Mouse (Mus musculus) adrenal gland, adult 10 weeks (tissue): ENCODE results near the gene Ntn5. TPM values are rescaled to one million over a fixed set of nuclear protein-coding genes. Genes with fewer than 3 reads are reported as not detected.

Source experiments
- polyA plus RNA-seq: library from polyadenylated mRNA; stranded (reverse); fragments of 350-450 nt; fragmentation: Illumina TruSeq; extraction: RNeasy Lipid Tissue Mini Kit (QIAGEN cat#74804); gene quantifications from one replicate; pipeline ENCODE4 v1.2.3, GENCODE M21; 2014; ENCODE audit warnings: low read depth, low replicate concordance

Ntn5 gene
- not detected for polyA plus RNA-seq

GRCm38 (mm10) chr7:45683396-45684050 lies at the start of gene Ntn5:
Gene Ntn5, plus strand, starts transcription at chr7:45684022.

GRCm38 (mm10) chr7:45639561-45640027 lies 44.2 kb upstream of the Ntn5 start, which contains the start of gene Mamstr:
Gene Mamstr, plus strand, starts transcription at chr7:45639977.

GRCm38 (mm10) chr7:45666161-45666560 lies 17.7 kb upstream of the Ntn5 start, which contains the start of gene Fut2:
Gene Fut2, minus strand, starts transcription at chr7:45666394.

GRCm38 (mm10) chr7:45693921-45694591 lies 10.2 kb downstream of the Ntn5 start, which contains the start of gene Sec1:
Gene Sec1, minus strand, starts transcription at chr7:45694402.

GRCm38 (mm10) chr7:45699523-45700141 lies 15.8 kb downstream of the Ntn5 start, which contains the start of gene Car11:
Gene Car11, plus strand, starts transcription at chr7:45699843.

GRCm38 (mm10) chr7:45704730-45705442 lies 21.1 kb downstream of the Ntn5 start, which contains the start of gene Dbp:
Gene Dbp, plus strand, starts transcription at chr7:45705088.

GRCm38 (mm10) chr7:45715090-45715708 lies 31.4 kb downstream of the Ntn5 start, which contains the start of gene Rpl18:
Gene Rpl18, plus strand, starts transcription at chr7:45715457.

GRCm38 (mm10) chr7:45717918-45718297 lies 34.1 kb downstream of the Ntn5 start, which contains the start of gene Sphk2:
Gene Sphk2, minus strand, starts transcription at chr7:45718002.

GRCm38 (mm10) chr7:45720413-45721233 lies 36.8 kb downstream of the Ntn5 start, which contains the start of gene Fam83e:
Gene Fam83e, plus strand, starts transcription at chr7:45721212.

GRCm38 (mm10) chr7:45725713-45726112 lies 41.9 kb downstream of the Ntn5 start, which contains the start of gene Spaca4:
Gene Spaca4, minus strand, starts transcription at chr7:45725813.

Other genes starting within 250 kb of the Ntn5 start
- gene Gys1, start 249.2 kb upstream of the Ntn5 start, polyA plus RNA-seq, result 5.4 TPM
- 0.76 TPM for gene Ruvbl2, start 245.9 kb upstream of the Ntn5 start, polyA plus RNA-seq
- gene Ftl1, start 224.1 kb upstream of the Ntn5 start, polyA plus RNA-seq, result 6.7 TPM
- gene Bax, start 217.1 kb upstream of the Ntn5 start, polyA plus RNA-seq, result 1.1 TPM
- not detected for gene Tulp2, start 202.1 kb upstream of the Ntn5 start, polyA plus RNA-seq
- gene Gm45808, start 197.2 kb upstream of the Ntn5 start, polyA plus RNA-seq, result not detected
- 122 TPM for gene Dhdh, start 195.2 kb upstream of the Ntn5 start, polyA plus RNA-seq
- gene Nucb1, start 173.6 kb upstream of the Ntn5 start, polyA plus RNA-seq, result 68.5 TPM
- 3.1 TPM for gene Ppp1r15a, start 157.8 kb upstream of the Ntn5 start, polyA plus RNA-seq
- 1.2 TPM for gene Plekha4, start 157.7 kb upstream of the Ntn5 start, polyA plus RNA-seq
- not detected for gene Hsd17b14, start 129.1 kb upstream of the Ntn5 start, polyA plus RNA-seq
- 8.7 TPM for gene Bcat2, start 113.9 kb upstream of the Ntn5 start, polyA plus RNA-seq
- not detected for gene Fgf21, start 68.5 kb upstream of the Ntn5 start, polyA plus RNA-seq
- not detected for gene Fut1, start 66.7 kb upstream of the Ntn5 start, polyA plus RNA-seq
- gene Izumo1, start 62.2 kb upstream of the Ntn5 start, polyA plus RNA-seq, result not detected
- 0.23 TPM for gene Rasip1, start 56.5 kb upstream of the Ntn5 start, polyA plus RNA-seq
- gene Mamstr, start 44.0 kb upstream of the Ntn5 start, polyA plus RNA-seq, result 0.17 TPM
- gene Fut2, start 17.6 kb upstream of the Ntn5 start, polyA plus RNA-seq, result not detected
- not detected for gene Sec1, start 10.4 kb downstream of the Ntn5 start, polyA plus RNA-seq
- gene Car11, start 15.8 kb downstream of the Ntn5 start, polyA plus RNA-seq, result 0.93 TPM
- 9.2 TPM for gene Dbp, start 21.1 kb downstream of the Ntn5 start, polyA plus RNA-seq
- not detected for gene Rpl18, start 31.4 kb downstream of the Ntn5 start, polyA plus RNA-seq
- 0.82 TPM for gene Sphk2, start 34.0 kb downstream of the Ntn5 start, polyA plus RNA-seq
- not detected for gene Fam83e, start 37.2 kb downstream of the Ntn5 start, polyA plus RNA-seq
- gene Spaca4, start 41.8 kb downstream of the Ntn5 start, polyA plus RNA-seq, result not detected
- not detected for gene Lmtk3, start 99.7 kb downstream of the Ntn5 start, polyA plus RNA-seq
- gene Sult2b1, start 100.6 kb downstream of the Ntn5 start, polyA plus RNA-seq, result not detected
- gene Cyth2, start 130.6 kb downstream of the Ntn5 start, polyA plus RNA-seq, result 25.3 TPM
- not detected for gene Kcnj14, start 140.8 kb downstream of the Ntn5 start, polyA plus RNA-seq
- gene Grwd1, start 146.9 kb downstream of the Ntn5 start, polyA plus RNA-seq, result 1.9 TPM
- 84.8 TPM for gene Kdelr1, start 188.8 kb downstream of the Ntn5 start, polyA plus RNA-seq
- not detected for gene Grin2d, start 194.4 kb downstream of the Ntn5 start, polyA plus RNA-seq
- not detected for gene Syngr4, start 212.7 kb downstream of the Ntn5 start, polyA plus RNA-seq
- gene Tmem143, start 212.9 kb downstream of the Ntn5 start, polyA plus RNA-seq, result 4.7 TPM
- 15.2 TPM for gene Emp3, start 237.4 kb downstream of the Ntn5 start, polyA plus RNA-seq
- 3.8 TPM for gene Ccdc114, start 240.1 kb downstream of the Ntn5 start, polyA plus RNA-seq